ENCODE assay signal across 1 mouse cellular context in the genomic region with DNA sequence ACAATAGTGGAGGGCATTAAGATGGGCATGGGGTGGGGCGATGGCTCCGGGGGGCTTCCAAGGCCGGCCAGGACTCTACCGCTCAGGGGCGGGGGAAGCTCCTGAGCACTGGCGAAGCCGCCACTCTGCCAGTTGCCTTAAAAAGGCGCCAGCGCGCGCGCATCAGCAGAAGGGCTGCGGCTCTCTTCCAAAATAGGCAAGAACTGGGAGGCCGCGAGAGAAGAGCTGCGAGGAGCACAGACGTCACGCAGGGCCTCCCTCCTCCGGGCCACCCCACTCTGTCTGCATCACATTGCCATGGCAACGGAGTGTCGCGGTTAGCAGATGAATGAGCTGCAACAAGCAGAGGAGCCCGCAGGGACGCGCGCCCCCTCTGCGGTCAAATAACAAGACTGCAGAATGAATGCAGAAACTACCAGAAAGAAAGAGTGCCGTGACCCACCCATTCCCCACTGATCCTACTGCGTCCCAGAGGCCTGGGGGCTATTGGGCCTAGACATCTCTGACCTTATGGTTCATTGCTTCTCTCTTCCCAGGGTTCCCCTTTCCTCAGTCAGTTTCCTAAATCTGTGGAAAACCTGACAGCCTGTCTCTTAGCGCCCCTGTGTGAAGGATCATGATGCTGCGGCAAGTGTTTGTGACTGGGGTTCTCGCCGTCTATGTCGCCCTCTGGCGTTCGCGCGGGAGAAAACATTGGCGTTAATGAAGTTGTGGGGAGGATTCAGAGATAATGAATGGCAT.
TF ChIP-seq lines count a peak whose summit lies in the region.

No protein-coding gene starts in this region.

TF ChIP-seq in C2C12, 6 proteins besides CTCF, POLR2A, EP300 and RAD21:
- TF ChIP-seq MYOG (IDR thresholded peaks at IDR 0.05; ENCODE audit: control insufficient read depth, extremely low read depth, insufficient read length): no peak
- no peak for TF ChIP-seq FOSL1 (IDR thresholded peaks at IDR 0.05; ENCODE audit: insufficient read depth, low read length, poor library complexity, severe bottlenecking)
- no peak for TF ChIP-seq CEBPB (IDR thresholded peaks at IDR 0.05; ENCODE audit: low read depth)
- TF ChIP-seq USF1 (IDR thresholded peaks at IDR 0.05; ENCODE audit: low read depth): no peak
- no peak for TF ChIP-seq MYOD1 (IDR thresholded peaks at IDR 0.05; ENCODE audit: control insufficient read depth, insufficient read length, low read depth)
- no peak for TF ChIP-seq MAX (IDR thresholded peaks at IDR 0.05)
